In the genomic region with DNA sequence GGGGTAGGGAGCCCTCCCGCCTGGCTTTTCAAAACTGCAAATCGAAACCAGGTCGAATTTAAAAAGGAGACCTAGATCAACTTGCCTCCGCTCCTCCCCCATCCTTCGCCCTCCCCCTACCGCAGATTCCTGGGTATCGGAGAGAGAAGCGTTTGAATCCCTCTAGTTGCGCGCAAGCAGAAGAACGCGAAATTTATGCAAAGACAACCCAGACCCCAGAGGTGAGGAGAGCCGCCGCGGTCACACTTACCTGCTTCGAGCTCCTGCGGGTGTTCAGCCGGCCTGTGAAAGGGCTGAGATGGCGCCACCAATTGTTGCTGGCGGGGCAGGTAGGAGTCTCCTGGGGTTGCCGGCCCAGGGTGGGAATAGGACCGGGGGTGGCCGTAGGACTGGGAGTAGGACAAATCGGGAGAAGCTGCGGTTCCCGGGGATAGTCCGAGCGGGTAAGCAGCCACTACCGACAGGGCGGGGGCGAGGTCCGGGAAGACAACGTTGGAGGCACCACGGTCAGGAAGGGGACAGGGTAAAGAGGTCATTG, we compare ENCODE assay signal across 9 mouse cellular contexts. TPM values are rescaled to one million over a fixed set of nuclear protein-coding genes. Genes with fewer than 3 reads are reported as not detected.
DNase-seq lines count a peak whose midpoint lies in the region; ATAC-seq lines count a peak whose summit lies in the region.
"Had no signal": no experiment of that assay in that cellular context is flagged by ENCODE, and none has a peak within 500 bp of the region (broad histone marks: within the 10 kb centered on the region; RNA-seq: fewer than 3 reads in every experiment).

No protein-coding gene starts in this region.

- intact Hi-C loops in heart, postnatal 14 days (cut with DNase I): no loop called here

- H3K4me1 ChIP-seq in heart, embryonic 12.5 days (replicated peaks): peaks cover 23% of the 10 kb centered on the region
- H3K4me1 ChIP-seq in hindbrain, embryonic 14.5 days (replicated peaks; ENCODE audit: control insufficient read depth, insufficient read depth, low read length): peaks cover 18% of the 10 kb centered on the region; the same call in 1 of the 2 replicates
- H3K4me1 ChIP-seq in midbrain, embryonic 11.5 days (ENCODE audit: control insufficient read depth, insufficient read depth, low read length): peaks cover 13% of the 10 kb centered on the region

- no peak overlapping the region for H3K27ac ChIP-seq in heart, embryonic 12.5 days (ENCODE audit: poor library complexity, severe bottlenecking)
- no peak overlapping the region for H3K27ac ChIP-seq in hindbrain, embryonic 14.5 days
- no peak overlapping the region for H3K27ac ChIP-seq in midbrain, embryonic 11.5 days (ENCODE audit: low read depth, low read length)

- no peaks in the 10 kb centered on the region for H3K9me3 ChIP-seq in heart, embryonic 12.5 days (replicated peaks)
- no peaks in the 10 kb centered on the region for H3K9me3 ChIP-seq in hindbrain, embryonic 14.5 days (ENCODE audit: control insufficient read depth, low read length)
- no peaks in the 10 kb centered on the region for H3K9me3 ChIP-seq in midbrain, embryonic 11.5 days (ENCODE audit: control insufficient read depth, low read length)

- peak overlapping the region; percentile 55 for H3K4me3 ChIP-seq in heart, embryonic 12.5 days
- no peak overlapping the region for H3K4me3 ChIP-seq in hindbrain, embryonic 14.5 days (replicated peaks; ENCODE audit: low read length)
- H3K4me3 ChIP-seq in midbrain, embryonic 11.5 days (ENCODE audit: low read depth, low read length): no peak overlapping the region

- peak overlapping the region; percentile 94 for H3K4me2 ChIP-seq in heart, embryonic 12.5 days
- H3K4me2 ChIP-seq in hindbrain, embryonic 14.5 days (replicated peaks): peak overlapping the region; percentile 54
- peak overlapping the region; percentile 43; the same call in 1 of the 2 replicates for H3K4me2 ChIP-seq in midbrain, embryonic 11.5 days

- H3K27me3 ChIP-seq in heart, embryonic 12.5 days (replicated peaks): peaks cover 98% of the 10 kb centered on the region
- H3K27me3 ChIP-seq in hindbrain, embryonic 14.5 days (ENCODE audit: control insufficient read depth, insufficient read depth, low read length): peaks cover 97% of the 10 kb centered on the region
- peaks cover 97% of the 10 kb centered on the region for H3K27me3 ChIP-seq in midbrain, embryonic 11.5 days (ENCODE audit: control insufficient read depth, insufficient read depth, low read length)

- no peak for DNase-seq in heart, postnatal 14 days
- DNase-seq in ZHBTc4 (ENCODE audit: low read depth, low spot score): peak; percentile 42
- DNase-seq in hindbrain, embryonic 14.5 days (ENCODE audit: low spot score): no peak
- DNase-seq in midbrain, embryonic 11.5 days (ENCODE audit: low spot score, missing footprints): peak; percentile 94
- DNase-seq in layer of hippocampus, postnatal 36 days: no peak
- DNase-seq in urinary bladder, postnatal 4 days (ENCODE audit: low spot score in 2 of 2): no peak
- no peak for DNase-seq in layer of hippocampus, postnatal 10 days (ENCODE audit: low spot score in 2 of 2)

- H3K9ac ChIP-seq in heart, embryonic 12.5 days: peak overlapping the region; percentile 10; the same call in 1 of the 2 replicates
- no peak overlapping the region for H3K9ac ChIP-seq in hindbrain, embryonic 14.5 days
- H3K9ac ChIP-seq in midbrain, embryonic 11.5 days (ENCODE audit: low read length): no peak overlapping the region

- no peaks in the 10 kb centered on the region for H3K36me3 ChIP-seq in heart, embryonic 12.5 days
- no peaks in the 10 kb centered on the region for H3K36me3 ChIP-seq in hindbrain, embryonic 14.5 days (replicated peaks; ENCODE audit: control insufficient read depth, insufficient read depth)
- H3K36me3 ChIP-seq in midbrain, embryonic 11.5 days (ENCODE audit: control insufficient read depth, insufficient read depth, low read length): no peaks in the 10 kb centered on the region

- 1% methylated on average over 34 of the region's 34 CpGs for WGBS in heart, embryonic 12.5 days
- WGBS in hindbrain, embryonic 14.5 days: under 1% methylated on average over 34 of the region's 34 CpGs
- WGBS in midbrain, embryonic 11.5 days: under 1% methylated on average over 34 of the region's 34 CpGs

- no peak for ATAC-seq in heart, embryonic 12.5 days (ENCODE audit: insufficient number of reproducible peaks, low FRiP score)
- no peak for ATAC-seq in hindbrain, embryonic 14.5 days (ENCODE audit: low FRiP score)
- no peak for ATAC-seq in midbrain, embryonic 11.5 days (ENCODE audit: low FRiP score)

RNA-seq across cellular contexts. Expression of a gene that starts 1.0 kb away (rescaled TPM):
- polyA plus RNA-seq in heart, embryonic 12.5 days (2016; fragmentation: Nextera tagmentation; extraction: Ambion mirVana): 0.14 TPM in 1 of 2 replicates, not detected in the other
- total RNA-seq in heart, postnatal 14 days (2021): under 1 TPM in 1 of 2 experiments, not detected in 1; 0.17 TPM
- not detected in 2 replicates for polyA plus RNA-seq in hindbrain, embryonic 14.5 days (2014; fragmentation: Nextera tagmentation; extraction: Ambion mirVana)
- not detected in 2 replicates for polyA plus RNA-seq in midbrain, embryonic 11.5 days (2014; fragmentation: Nextera tagmentation; extraction: Ambion mirVana)
- total RNA-seq in layer of hippocampus, postnatal 36 days (2021): not detected
- total RNA-seq in layer of hippocampus, postnatal 10 days (2021): under 1 TPM in 1 of 2 experiments, not detected in 1; 0.23 TPM
- polyA plus RNA-seq: erythroblast, embryonic 14.5 days had no signal

RNA-seq across cellular contexts. Expression of a gene that starts 25.1 kb away (rescaled TPM):
- 0.12 and 0.41 TPM in 2 replicates for polyA plus RNA-seq in heart, embryonic 12.5 days (2016; fragmentation: Nextera tagmentation; extraction: Ambion mirVana)
- total RNA-seq in heart, postnatal 14 days (2021): not detected
- polyA plus RNA-seq in hindbrain, embryonic 14.5 days (2014; fragmentation: Nextera tagmentation; extraction: Ambion mirVana): 0.07 and 0.27 TPM in 2 replicates
- 0.59 and 0.65 TPM in 2 replicates for polyA plus RNA-seq in midbrain, embryonic 11.5 days (2014; fragmentation: Nextera tagmentation; extraction: Ambion mirVana)
- total RNA-seq in layer of hippocampus, postnatal 36 days (2021): not detected
- not detected for total RNA-seq in layer of hippocampus, postnatal 10 days (2021)
- polyA plus RNA-seq: erythroblast, embryonic 14.5 days had no signal

Comparison
In these comparisons a context has a peak if more than half of its experiments do, and no peak if none do; other contexts are left out.
1. H3K4me2 ChIP-seq: peak in every context shown above with its lines; median percentile 94 in heart, embryonic 12.5 days; 54 in hindbrain, embryonic 14.5 days; 43 in midbrain, embryonic 11.5 days.
2. DNase-seq: peak in ZHBTc4 (single experiment) and midbrain, embryonic 11.5 days (single experiment); none in heart, postnatal 14 days (0 of 2), hindbrain, embryonic 14.5 days (single experiment), layer of hippocampus, postnatal 36 days (0 of 2), urinary bladder, postnatal 4 days (0 of 2) and layer of hippocampus, postnatal 10 days (0 of 2).